Mouse (Mus musculus) lung, embryonic 16.5 days (tissue): ENCODE results near the gene Wdfy2. TPM values are rescaled to one million over a fixed set of nuclear protein-coding genes. Genes with fewer than 3 reads are reported as not detected.

ENCODE experiments used
- ATAC-seq: fragments of 200-750 bp; cut with Nextera tagmentation; 2 replicates; pipeline ENCODE4 v1.8.0; 2017; ENCODE audit warnings: low read depth, mild to moderate bottlenecking, moderate library complexity
- H3K27ac ChIP-seq: fragments of 300-500 bp; sonication (generic); 2 replicates; pipeline ENCODE4 v1.5.1; 2014; ENCODE audit warnings: mild to moderate bottlenecking, control low read depth, low read length
- H3K27me3 ChIP-seq: fragments of 300-500 bp; sonication (generic); 2 replicates; pipeline ENCODE4 v1.6.1; 2014; ENCODE audit warnings: low read depth, low read length, mixed read lengths; ENCODE audit not compliant: control insufficient read depth, insufficient read depth
- H3K36me3 ChIP-seq: fragments of 300-500 bp; sonication (generic); 2 replicates; pipeline ENCODE4 v1.6.1; 2014; ENCODE audit warnings: low read length; ENCODE audit not compliant: control insufficient read depth, insufficient read depth
- H3K4me1 ChIP-seq: fragments of 300-500 bp; sonication (generic); replicated peaks from 2 replicates; pipeline ENCODE4 v1.6.1; 2014; ENCODE audit warnings: low read length, mixed read lengths; ENCODE audit not compliant: control insufficient read depth, insufficient read depth
- H3K4me2 ChIP-seq: fragments of 300-500 bp; sonication (generic); 2 replicates; pipeline ENCODE4 v1.6.1; 2014; ENCODE audit warnings: low read depth, low read length, control low read depth
- H3K4me3 ChIP-seq: fragments of 300-500 bp; sonication (generic); 2 replicates; pipeline ENCODE4 v1.5.1; 2014; ENCODE audit warnings: mild to moderate bottlenecking, low read length, control low read depth
- H3K9ac ChIP-seq: fragments of 300-500 bp; sonication (generic); 2 replicates; pipeline ENCODE4 v1.6.1; 2014; ENCODE audit warnings: low read length, control low read depth
- H3K9me3 ChIP-seq: fragments of 300-500 bp; sonication (generic); 2 replicates; pipeline ENCODE4 v1.6.1; 2016; ENCODE audit warnings: low read length; ENCODE audit not compliant: control insufficient read depth
- WGBS: fragments of 180-500 bp; shearing (Covaris S2); extraction: QIAGEN DNeasy Blood & Tissue Kit; methylation state at CpG from one replicate; pipeline ENCODE4 v1.1.7; 2014; 5-methylcytosine and 5-hydroxymethylcytosine counted together
- polyA plus RNA-seq: library from polyadenylated mRNA; unstranded; fragments of >200 nt; fragmentation: Nextera tagmentation; extraction: Ambion mirVana; gene quantifications from 2 replicates; pipeline ENCODE4 v1.2.1, GENCODE M21; 2015

The Wdfy2 gene
- polyA plus RNA-seq, 1 experiment from 2014 or later, result 7.7 TPM

DNA sequence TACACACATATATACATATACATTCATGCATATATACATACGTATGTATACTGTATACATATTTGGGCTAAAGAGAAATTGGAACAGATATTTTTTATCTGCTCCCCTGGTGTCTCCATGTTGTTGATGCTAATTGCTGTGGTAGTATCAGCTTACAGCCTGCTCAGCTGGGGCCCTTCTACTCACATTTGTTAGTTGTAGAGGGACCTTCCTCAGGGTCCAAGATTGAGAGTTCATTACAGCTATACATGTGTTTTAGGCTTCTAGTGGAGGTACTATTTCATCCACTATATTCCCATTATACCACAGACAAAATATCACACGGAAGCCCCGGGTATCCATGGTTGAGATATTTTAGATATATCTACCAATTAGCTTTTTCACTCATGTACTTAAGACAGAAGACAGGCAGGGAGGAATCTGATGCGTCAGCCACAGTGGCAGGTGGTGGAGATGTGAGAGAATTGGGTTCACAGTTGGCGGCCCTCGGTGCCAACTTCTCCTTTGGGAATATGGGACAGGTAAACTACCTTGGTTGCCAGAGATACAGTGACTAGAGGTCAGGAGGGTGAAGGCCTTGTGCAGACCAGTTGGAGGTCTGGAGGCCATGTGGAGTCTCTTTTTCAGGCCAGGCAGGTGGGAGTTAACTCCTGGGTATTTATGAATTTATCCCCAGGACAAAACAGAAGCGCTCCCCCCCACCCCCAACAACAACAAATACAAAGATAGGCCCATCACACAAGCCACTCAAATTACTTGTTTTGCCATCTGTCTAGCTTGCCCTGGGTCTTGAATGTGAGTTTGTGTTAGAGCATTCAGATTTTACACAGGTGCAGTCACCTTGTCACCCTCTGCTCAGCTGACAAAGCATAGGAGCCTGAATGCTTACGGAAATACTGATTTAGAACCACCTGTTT lies 57.7 kb downstream of the Wdfy2 start:
- Histone ChIP-seq H3K27ac (no peak overlapping the region), H3K9me3 (no peaks in the 10 kb centered on the region), H3K4me2 (no peak overlapping the region), H3K36me3 (no peaks in the 10 kb centered on the region), H3K9ac (no peak overlapping the region), H3K27me3 (no peaks in the 10 kb centered on the region), H3K4me1 (no peaks in the 10 kb centered on the region), H3K4me3 (no peak overlapping the region)
- no peak for ATAC-seq
- 86% methylated on average over 8 of the region's 8 CpGs for WGBS

GRCm38 (mm10) chr14:62898061-62898460 lies 60.6 kb downstream of the Wdfy2 start:
- Histone ChIP-seq H3K9me3 (no peaks in the 10 kb centered on the region), H3K4me2 (no peak overlapping the region), H3K4me1 (no peaks in the 10 kb centered on the region), H3K27ac (no peak overlapping the region), H3K27me3 (no peaks in the 10 kb centered on the region), H3K4me3 (no peak overlapping the region), H3K36me3 (no peaks in the 10 kb centered on the region), H3K9ac (no peak overlapping the region)
- WGBS, result 73% methylated on average over 6 of the region's 6 CpGs
- ATAC-seq, result no peak

DNA sequence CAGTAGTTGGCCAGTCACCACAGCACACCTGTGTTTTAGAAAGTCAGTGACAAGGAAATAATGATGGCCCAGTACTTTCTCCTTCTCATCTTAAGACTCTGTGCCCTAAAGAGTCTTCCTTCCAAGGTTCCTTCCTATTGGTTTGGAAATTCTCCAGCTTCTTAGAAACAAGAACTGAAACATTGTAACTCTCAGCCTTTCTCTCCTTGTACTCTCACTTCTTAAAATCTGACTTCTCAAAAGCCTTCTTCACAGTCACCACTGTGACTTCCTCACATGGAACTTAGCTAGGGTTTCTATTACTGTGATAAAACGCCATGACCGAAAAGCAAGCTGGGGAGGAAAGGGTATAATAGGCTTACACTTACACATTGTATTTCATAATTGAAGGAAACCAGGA lies 70.4 kb downstream of the Wdfy2 start:
- ATAC-seq, result no peak
- Histone ChIP-seq H3K9ac (no peak overlapping the region), H3K27ac (no peak overlapping the region)

DNA sequence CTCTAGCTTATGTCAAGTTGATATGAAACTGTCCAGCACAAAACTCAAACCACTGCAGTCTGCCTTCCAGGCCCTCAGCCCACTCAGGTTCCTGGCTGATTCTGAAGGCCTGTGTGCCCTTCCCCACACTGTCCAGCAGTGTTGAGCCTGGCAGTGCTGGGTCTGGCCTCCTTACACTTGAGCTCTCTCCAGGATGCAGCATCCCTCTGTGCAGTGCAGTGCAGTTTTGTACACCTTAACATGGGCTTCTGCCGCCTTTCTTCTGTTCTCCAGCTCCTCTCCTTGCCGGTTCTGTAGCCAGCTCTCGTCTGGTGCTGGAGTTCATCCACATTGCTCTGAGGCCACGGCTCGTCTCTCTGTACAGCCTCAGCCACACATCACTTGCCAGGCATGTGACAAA lies 71.1 kb downstream of the Wdfy2 start:
- no peaks in the 10 kb centered on the region for H3K4me1 ChIP-seq
- H3K27ac ChIP-seq, result no peak overlapping the region
- no peaks in the 10 kb centered on the region for H3K36me3 ChIP-seq
- H3K9me3 ChIP-seq, result no peaks in the 10 kb centered on the region
- H3K4me3 ChIP-seq, result no peak overlapping the region
- 85% methylated on average over 5 of the region's 5 CpGs for WGBS
- no peak overlapping the region for H3K4me2 ChIP-seq
- ATAC-seq, result no peak
- H3K27me3 ChIP-seq, result no peaks in the 10 kb centered on the region
- no peak overlapping the region for H3K9ac ChIP-seq

More for the DNA sequence above, 70.4 kb downstream of the Wdfy2 start:
- 86% methylated on average over 2 of the region's 2 CpGs for WGBS
- Histone ChIP-seq H3K4me2 (no peak overlapping the region), H3K36me3 (no peaks in the 10 kb centered on the region), H3K9me3 (no peaks in the 10 kb centered on the region), H3K27me3 (no peaks in the 10 kb centered on the region), H3K4me1 (no peaks in the 10 kb centered on the region), H3K4me3 (no peak overlapping the region)

DNA sequence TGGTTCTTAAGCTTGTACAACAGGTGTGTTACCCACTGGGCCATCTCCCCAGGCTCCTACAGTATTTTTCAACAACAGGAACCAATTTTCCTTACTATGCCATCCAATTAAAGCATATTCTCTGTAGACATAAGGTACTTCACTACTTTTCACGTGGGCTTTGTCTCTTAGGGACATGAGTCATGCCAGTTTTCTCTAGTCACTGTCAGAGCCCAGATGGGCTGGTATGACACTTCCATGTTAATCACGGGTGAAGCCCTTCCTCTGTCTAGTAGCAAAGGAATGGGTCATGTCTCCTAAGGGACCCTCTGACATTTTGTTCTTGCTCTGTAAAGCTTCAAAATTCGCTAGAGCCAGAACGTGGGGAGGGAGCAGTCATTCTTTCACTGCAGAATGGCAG lies 73.4 kb downstream of the Wdfy2 start:
- no peaks in the 10 kb centered on the region for H3K4me1 ChIP-seq
- no peaks in the 10 kb centered on the region for H3K36me3 ChIP-seq
- ATAC-seq, result no peak
- H3K4me3 ChIP-seq, result no peak overlapping the region
- H3K9me3 ChIP-seq, result no peaks in the 10 kb centered on the region
- no peak overlapping the region for H3K27ac ChIP-seq
- WGBS, result 80% methylated on average over 4 of the region's 4 CpGs
- H3K27me3 ChIP-seq, result no peaks in the 10 kb centered on the region
- H3K4me2 ChIP-seq, result no peak overlapping the region
- H3K9ac ChIP-seq, result no peak overlapping the region

GRCm38 (mm10) chr14:62915146-62915685 lies 77.7 kb downstream of the Wdfy2 start:
- Histone ChIP-seq H3K36me3 (no peaks in the 10 kb centered on the region), H3K4me3 (no peak overlapping the region), H3K27ac (no peak overlapping the region), H3K9ac (no peak overlapping the region), H3K27me3 (no peaks in the 10 kb centered on the region), H3K4me2 (no peak overlapping the region), H3K4me1 (0 out of 2 replicates have a peak, but pooled peaks cover 2% of the 10 kb centered on the region), H3K9me3 (no peaks in the 10 kb centered on the region)
- ATAC-seq, result no peak
- 66% methylated on average over 6 of the region's 6 CpGs for WGBS

GRCm38 (mm10) chr14:62916488-62917034 lies 79.1 kb downstream of the Wdfy2 start:
- Histone ChIP-seq H3K9me3 (no peaks in the 10 kb centered on the region), H3K9ac (no peak overlapping the region), H3K4me3 (no peak overlapping the region), H3K4me1 (0 out of 2 replicates have a peak, but pooled peaks cover 4% of the 10 kb centered on the region), H3K27me3 (no peaks in the 10 kb centered on the region), H3K4me2 (no peak overlapping the region), H3K36me3 (no peaks in the 10 kb centered on the region), H3K27ac (no peak overlapping the region)
- no peak for ATAC-seq
- WGBS, result 76% methylated on average over 10 of the region's 10 CpGs

DNA sequence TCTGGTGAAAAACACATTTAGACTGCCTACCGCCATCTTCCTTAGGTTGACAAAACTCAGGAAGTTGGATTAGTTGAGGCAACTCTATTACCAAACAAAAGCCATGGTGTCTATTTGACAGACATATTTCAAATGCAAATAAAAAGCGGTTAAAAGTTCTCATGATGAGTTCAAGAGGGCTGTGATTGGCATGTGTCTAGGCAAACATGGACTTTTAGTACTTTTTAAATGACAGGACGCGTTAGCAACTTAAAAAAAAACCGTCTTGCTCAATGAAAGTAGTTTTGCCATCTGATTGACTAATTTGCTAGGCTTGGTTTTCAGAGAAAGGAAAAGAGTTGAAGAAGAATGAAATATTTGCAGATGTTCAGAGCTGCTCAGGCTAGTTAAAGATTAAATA lies 83.9 kb downstream of the Wdfy2 start:
- Histone ChIP-seq H3K4me1 (peaks cover 7% of the 10 kb centered on the region; the same call in 1 of the 2 replicates), H3K27me3 (no peaks in the 10 kb centered on the region), H3K9me3 (no peaks in the 10 kb centered on the region), H3K27ac (no peak overlapping the region), H3K4me2 (no peak overlapping the region), H3K4me3 (no peak overlapping the region), H3K9ac (no peak overlapping the region), H3K36me3 (no peaks in the 10 kb centered on the region)
- WGBS, result 74% methylated on average over 5 of the region's 5 CpGs
- no peak for ATAC-seq

- peaks cover 7% of the 10 kb centered on the region; the same call in 1 of the 2 replicates for H3K4me1 ChIP-seq
- no peaks in the 10 kb centered on the region for H3K36me3 ChIP-seq
- no peak for ATAC-seq
- H3K4me2 ChIP-seq, result no peak overlapping the region
- no peak overlapping the region for H3K4me3 ChIP-seq
- no peak overlapping the region for H3K27ac ChIP-seq
- no peak overlapping the region for H3K9ac ChIP-seq
- no peaks in the 10 kb centered on the region for H3K27me3 ChIP-seq
- H3K9me3 ChIP-seq, result no peaks in the 10 kb centered on the region
Observed at GRCm38 (mm10) chr14:62922637-62923036, 85.2 kb downstream of the Wdfy2 start.
